Mouse (Mus musculus) heart, adult 2 months (tissue): ENCODE data around the gene Prr36. TPM values are rescaled to one million over a fixed set of nuclear protein-coding genes. Genes with fewer than 3 reads are reported as not detected.

Experiments
- DNase-seq, 2 experiments: peaks; one replicate each; pipeline ENCODE4 v3.0.0; 2021
- H3K27ac ChIP-seq: fragments of 200-600 bp; 2 replicates; pipeline ENCODE4 v1.8.1; 2022
- H3K27me3 ChIP-seq: fragments of 200-500 bp; 2 replicates; pipeline ENCODE4 v1.6.1; 2012; ENCODE audit warnings: mild to moderate bottlenecking, low read length, inconsistent platforms, mixed read lengths; ENCODE audit not compliant: control insufficient read depth, insufficient read depth
- H3K36me3 ChIP-seq: fragments of 200-500 bp; 2 replicates; pipeline ENCODE4 v1.6.1; 2012; ENCODE audit warnings: low read length, inconsistent platforms; ENCODE audit not compliant: control insufficient read depth, insufficient read depth
- H3K4me1 ChIP-seq: fragments of 200-500 bp; 2 replicates; pipeline ENCODE4 v1.6.1; 2011; ENCODE audit warnings: low read length; ENCODE audit not compliant: control insufficient read depth, insufficient read depth
- H3K4me3 ChIP-seq: fragments of 200-600 bp; 2 replicates; pipeline ENCODE4 v1.8.1; 2022
- H3K79me2 ChIP-seq: fragments of 200-500 bp; replicated peaks from 2 replicates; pipeline ENCODE4 v1.6.1; 2012; ENCODE audit warnings: mild to moderate bottlenecking, inconsistent platforms, low read length, moderate library complexity, mixed read lengths; ENCODE audit not compliant: control insufficient read depth, insufficient read depth
- H3K9ac ChIP-seq: fragments of 200-500 bp; 2 replicates; pipeline ENCODE4 v1.6.1; 2012; ENCODE audit warnings: low read depth, mild to moderate bottlenecking, control low read depth, inconsistent platforms, low read length, mixed read lengths
- CTCF ChIP-seq: fragments of 200-600 bp; IDR thresholded peaks from 2 replicates; pipeline ENCODE4 v1.8.1; 2022; ENCODE audit warnings: antibody characterized with exemption, mild to moderate bottlenecking, moderate library complexity
- EP300 ChIP-seq: fragments of 200-500 bp; IDR thresholded peaks from 2 replicates; pipeline ENCODE4 v1.6.1; 2011; ENCODE audit warnings: low read depth, low read length, control low read depth; ENCODE audit not compliant: insufficient read depth
- POLR2A ChIP-seq: fragments of 200-500 bp; IDR thresholded peaks from 2 replicates; pipeline ENCODE4 v1.6.1; 2011; ENCODE audit warnings: mild to moderate bottlenecking, low read depth, low read length, control low read depth; ENCODE audit not compliant: insufficient read depth
- WGBS: fragments of 180-500 bp; shearing (Covaris S2); methylation state at CpG from one replicate; pipeline ENCODE4 v1.1.7; 2018; 5-methylcytosine and 5-hydroxymethylcytosine counted together
- intact Hi-C: fragments of 180-260 bp; cut with DNase I; formaldehyde crosslinking; loops from one replicate; pipeline ENCODE4 v1.15.1; 2025
- polyA plus RNA-seq: library from polyadenylated mRNA; depleted of rRNA; stranded (reverse); fragments of >200 nt; gene quantifications from 2 replicates; pipeline ENCODE4 v1.2.3, GENCODE M21; 2012
- total RNA-seq, 2 experiments: library from RNA; stranded (reverse); gene quantifications; 2 replicates each; pipeline ENCODE4 v1.2.3; 2021

The Prr36 gene
- total and polyA plus RNA-seq, 3 experiments: 0.04 to 0.05 TPM; not detected in 1

GRCm38 (mm10) chr8:4213210-4214005 is 3.9 kb downstream of the Prr36 start:
- WGBS: 7% methylated on average over 18 of the region's 18 CpGs
- Histone ChIP-seq H3K4me3 (peak overlapping the region; percentile 37), H3K27me3 (peaks cover 15% of the 10 kb centered on the region), H3K36me3 (no peaks in the 10 kb centered on the region), H3K27ac (no peak overlapping the region), H3K9ac (peak overlapping the region; percentile 49), H3K4me1 (peaks cover 3% of the 10 kb centered on the region; the same call in 1 of the 2 replicates), H3K79me2 (no peaks in the 10 kb centered on the region)
- intact Hi-C loops: no loop called here
- peak; percentile 48 to 51 for DNase-seq
- TF ChIP-seq EP300: no peak
- no peak for TF ChIP-seq CTCF
- no peak for TF ChIP-seq POLR2A

- TF ChIP-seq EP300: no peak
- no peak for TF ChIP-seq POLR2A
- intact Hi-C loops: no loop called here
- Histone ChIP-seq H3K4me1 (peaks cover 3% of the 10 kb centered on the region; the same call in 1 of the 2 replicates), H3K9ac (peak overlapping the region; percentile 49; the same call in 1 of the 2 replicates), H3K4me3 (no peak overlapping the region), H3K27me3 (peaks cover 14% of the 10 kb centered on the region), H3K79me2 (no peaks in the 10 kb centered on the region), H3K27ac (no peak overlapping the region), H3K36me3 (no peaks in the 10 kb centered on the region)
- peak in 1 of 2 experiments; percentile 35 for DNase-seq
- WGBS: under 1% methylated on average over 23 of the region's 25 CpGs
These were observed 4.5 kb downstream of the Prr36 start for GRCm38 (mm10) chr8:4212809-4213209.

- intact Hi-C loops: no loop called here
- no peaks in the 10 kb centered on the region for H3K36me3 ChIP-seq
These were observed 6.2 kb downstream of the Prr36 start for GRCm38 (mm10) chr8:4211097-4211496.

GRCm38 (mm10) chr8:4207016-4207350 is 10.3 kb downstream of the Prr36 start:
- H3K36me3 ChIP-seq: no peaks in the 10 kb centered on the region
- no peaks in the 10 kb centered on the region for H3K79me2 ChIP-seq
- H3K27me3 ChIP-seq: no peaks in the 10 kb centered on the region
- no peak overlapping the region for H3K27ac ChIP-seq
- intact Hi-C loops: no loop called here
- no peak for DNase-seq
- no peak overlapping the region for H3K9ac ChIP-seq
- no peaks in the 10 kb centered on the region for H3K4me1 ChIP-seq
- no peak overlapping the region for H3K4me3 ChIP-seq
- WGBS: 69% methylated on average over 2 of the region's 2 CpGs
- TF ChIP-seq CTCF (no peak), EP300 (no peak), POLR2A (no peak)

More at GRCm38 (mm10) chr8:4211097-4211496, 6.2 kb downstream of the Prr36 start:
- Histone ChIP-seq H3K4me1 (peaks cover 3% of the 10 kb centered on the region; the same call in 1 of the 2 replicates), H3K27ac (no peak overlapping the region), H3K9ac (no peak overlapping the region), H3K27me3 (peaks cover 5% of the 10 kb centered on the region), H3K79me2 (no peaks in the 10 kb centered on the region), H3K4me3 (no peak overlapping the region)
- TF ChIP-seq POLR2A (no peak), CTCF (no peak), EP300 (no peak)
- no peak for DNase-seq
- 81% methylated on average over 6 of the region's 6 CpGs for WGBS

- intact Hi-C loops: no loop called here
- H3K4me3 ChIP-seq: no peak overlapping the region
- no peaks in the 10 kb centered on the region for H3K36me3 ChIP-seq
- no peak overlapping the region for H3K27ac ChIP-seq
- WGBS: 60% methylated on average over 44 of the region's 44 CpGs
- TF ChIP-seq CTCF: no peak
- no peak for TF ChIP-seq POLR2A
- no peak for TF ChIP-seq EP300
- no peak overlapping the region for H3K9ac ChIP-seq
- no peaks in the 10 kb centered on the region for H3K4me1 ChIP-seq
- DNase-seq: no peak
- no peaks in the 10 kb centered on the region for H3K79me2 ChIP-seq
- no peaks in the 10 kb centered on the region for H3K27me3 ChIP-seq
These were observed 10.9 kb downstream of the Prr36 start for GRCm38 (mm10) chr8:4206182-4207015.
